Mouse (Mus musculus) C2C12 (cell line): ENCODE results near the gene Ppp1r9b. TPM values are rescaled to one million over a fixed set of nuclear protein-coding genes. Genes with fewer than 3 reads are reported as not detected.
"Not testable (repeated sequence)": the region's sequence is repeated elsewhere in the genome, so short reads cannot be mapped to it uniquely, and the experiment has no call there.

Experiments
- H3K27me3 ChIP-seq: one replicate; pipeline ENCODE4 v1.6.1; 2011; ENCODE audit not compliant: control insufficient read depth, insufficient read depth, insufficient read length
- H3K36me3 ChIP-seq: one replicate; pipeline ENCODE4 v1.6.1; 2011; ENCODE audit not compliant: control insufficient read depth, insufficient read depth
- H3K4me3 ChIP-seq: one replicate; pipeline ENCODE4 v1.5.1; 2011; ENCODE audit warnings: mild to moderate bottlenecking, control low read depth; ENCODE audit not compliant: poor library complexity, insufficient read depth, severe bottlenecking
- H3K79me2 ChIP-seq: one replicate; pipeline ENCODE4 v1.6.1; 2011; ENCODE audit not compliant: control insufficient read depth, insufficient read depth
- H3K79me3 ChIP-seq: one replicate; pipeline ENCODE4 v1.6.1; 2011; ENCODE audit warnings: low read depth, control low read depth
- H3ac ChIP-seq: one replicate; pipeline ENCODE3; 2011; ENCODE audit warnings: low read depth; ENCODE audit not compliant: control insufficient read depth, insufficient read length
- CEBPB ChIP-seq: IDR thresholded peaks from one replicate; pipeline ENCODE4 v1.6.1; 2011; ENCODE audit warnings: low read depth, mild to moderate bottlenecking, control low read depth, moderate library complexity
- CTCF ChIP-seq: IDR thresholded peaks from one replicate; pipeline ENCODE4 v1.5.1; 2011; ENCODE audit not compliant: control insufficient read depth, insufficient read depth, insufficient read length
- FOSL1 ChIP-seq: IDR thresholded peaks from one replicate; pipeline ENCODE4 v1.8.0; 2011; ENCODE audit warnings: mild to moderate bottlenecking, low read length; ENCODE audit not compliant: poor library complexity, insufficient read depth, severe bottlenecking
- MAX ChIP-seq: IDR thresholded peaks from one replicate; pipeline ENCODE4 v1.6.1; 2011; ENCODE audit warnings: mild to moderate bottlenecking, control low read depth
- MYOD1 ChIP-seq: IDR thresholded peaks from one replicate; pipeline ENCODE4 v1.6.1; 2011; ENCODE audit warnings: low read depth; ENCODE audit not compliant: control insufficient read depth, insufficient read length
- MYOG ChIP-seq: IDR thresholded peaks from one replicate; pipeline ENCODE4 v1.6.1; 2011; ENCODE audit not compliant: control insufficient read depth, insufficient read length; ENCODE audit errors: extremely low read depth
- USF1 ChIP-seq: IDR thresholded peaks from one replicate; pipeline ENCODE4 v1.6.1; 2011; ENCODE audit warnings: low read depth, mild to moderate bottlenecking, control low read depth, moderate library complexity
- polyA plus RNA-seq: library from polyadenylated mRNA; unstranded; fragments of >200 nt; fragmentation: generic; extraction: Trizol; gene quantifications from one replicate; pipeline ENCODE4 v1.2.1, GENCODE M21; 2012; ENCODE audit warnings: missing spikeins

The Ppp1r9b gene
- polyA plus RNA-seq, 1 experiment: 31.8 TPM

GRCm38 (mm10) chr11:94962534-94963101 is 28.2 kb upstream of the Ppp1r9b start:
- Histone ChIP-seq H3K36me3 (no peaks in the 10 kb centered on the region), H3K79me3 (no peaks in the 10 kb centered on the region), H3K27me3 (peaks cover 3% of the 10 kb centered on the region), H3K4me3 (no peak overlapping the region), H3ac (no peak overlapping the region), H3K79me2 (no peaks in the 10 kb centered on the region)
- no peak for TF ChIP-seq CEBPB
- no peak for TF ChIP-seq FOSL1
- TF ChIP-seq MAX: no peak
- no peak for TF ChIP-seq MYOD1
- no peak for TF ChIP-seq MYOG
- TF ChIP-seq USF1: no peak
- no peak for TF ChIP-seq CTCF

- H3K4me3 ChIP-seq: no peak within 1 kb of the TSS
- H3K79me2 ChIP-seq: no peaks in the 10 kb centered on the region
- H3K27me3 ChIP-seq: peaks cover 9% of the 10 kb centered on the region
- TF ChIP-seq FOSL1 (no peak), CTCF (no peak), MAX (no peak), USF1 (no peak), CEBPB (no peak), MYOG (no peak), MYOD1 (no peak)
- no peaks in the 10 kb centered on the region for H3K36me3 ChIP-seq
- no peaks in the 10 kb centered on the region for H3K79me3 ChIP-seq
- no peak within 1 kb of the TSS for H3ac ChIP-seq
Observed at GRCm38 (mm10) chr11:94967419-94967818, 23.4 kb upstream of the Ppp1r9b start, which contains the start of gene Hils1. Gene Hils1 (plus strand): TSS chr11:94967593.

- Histone ChIP-seq H3K79me2 (no peaks in the 10 kb centered on the region), H3K79me3 (no peaks in the 10 kb centered on the region), H3K27me3 (peaks cover 9% of the 10 kb centered on the region), H3K36me3 (no peaks in the 10 kb centered on the region), H3ac (no peak overlapping the region), H3K4me3 (no peak overlapping the region)
- no peak for TF ChIP-seq MYOD1
- TF ChIP-seq FOSL1: no peak
- TF ChIP-seq USF1: no peak
- TF ChIP-seq CEBPB: no peak
- no peak for TF ChIP-seq MAX
- no peak for TF ChIP-seq MYOG
- TF ChIP-seq CTCF: no peak
Observed at GRCm38 (mm10) chr11:94968187-94968586, 22.6 kb upstream of the Ppp1r9b start.

GRCm38 (mm10) chr11:94969709-94970108 is 21.1 kb upstream of the Ppp1r9b start:
- not testable (repeated sequence) for H3K36me3 ChIP-seq, H3K4me3 ChIP-seq, H3K79me2 ChIP-seq, H3K79me3 ChIP-seq, H3ac ChIP-seq, H3K27me3 ChIP-seq

DNA sequence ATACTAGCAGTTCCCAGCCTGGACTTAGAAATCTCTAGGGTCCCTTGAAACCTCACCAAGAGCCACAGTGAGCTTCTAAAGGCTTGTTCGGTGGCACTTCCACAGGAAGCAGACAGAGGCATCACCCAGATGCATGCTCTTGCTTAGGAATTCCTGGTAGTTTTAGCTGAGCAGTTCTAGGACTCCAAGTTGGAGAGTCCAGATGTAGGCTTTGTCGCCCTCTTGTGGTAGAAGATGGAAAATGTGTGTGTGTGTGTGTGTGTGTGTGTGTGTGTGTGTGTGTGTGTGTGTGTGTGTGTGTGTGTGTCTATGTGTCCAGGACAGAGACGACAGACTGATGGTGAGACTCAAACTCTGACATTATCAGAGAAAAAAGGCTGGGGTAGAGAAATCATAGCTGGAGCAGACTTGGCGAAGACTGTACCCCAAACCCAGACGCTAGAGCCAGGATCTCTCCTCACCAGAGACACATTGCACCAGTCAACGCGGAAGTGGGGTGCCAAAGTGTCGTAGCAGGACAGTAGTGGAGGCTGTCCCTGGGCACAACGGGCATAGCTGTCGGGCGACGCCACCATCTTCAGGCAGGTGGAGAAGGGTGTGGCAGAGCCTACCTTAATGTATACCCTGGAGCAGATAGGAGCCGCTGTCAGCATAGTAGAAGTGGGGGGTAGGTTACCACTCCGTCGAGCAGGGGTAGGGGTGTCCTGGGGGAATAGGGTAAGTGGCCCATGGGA is 20.5 kb upstream of the Ppp1r9b start:
- Histone ChIP-seq H3K27me3 (peaks cover 9% of the 10 kb centered on the region), H3K79me2 (no peaks in the 10 kb centered on the region), H3K79me3 (no peaks in the 10 kb centered on the region), H3K4me3 (no peak overlapping the region), H3ac (no peak overlapping the region), H3K36me3 (no peaks in the 10 kb centered on the region)
- TF ChIP-seq MYOG (no peak), MYOD1 (no peak), CTCF (peak; percentile 37)
